Mouse (Mus musculus) intestine, embryonic 14.5 days (tissue): Measurements from ENCODE around the gene Ifnk. TPM values are rescaled to one million over a fixed set of nuclear protein-coding genes. Genes with fewer than 3 reads are reported as not detected.

ENCODE experiments used
- ATAC-seq: fragments of 200-750 bp; cut with Nextera tagmentation; replicated peaks from 2 replicates; pipeline ENCODE4 v1.8.0; 2017; ENCODE audit warnings: low read depth, moderate number of reproducible peaks, moderate TSS enrichment, moderate library complexity; ENCODE audit not compliant: low FRiP score, low TSS enrichment
- DNase-seq: peaks from one replicate; pipeline ENCODE4 v3.0.0-alpha.2; 2018; ENCODE audit warnings: low spot score
- H3K27ac ChIP-seq: fragments of 300-500 bp; sonication (generic); 2 replicates; pipeline ENCODE4 v1.5.1; 2014; ENCODE audit warnings: low read depth, mild to moderate bottlenecking, control low read depth
- H3K27me3 ChIP-seq: fragments of 300-500 bp; sonication (generic); replicated peaks from 2 replicates; pipeline ENCODE4 v1.6.1; 2014; ENCODE audit warnings: low read length, control low read depth; ENCODE audit not compliant: control insufficient read depth, insufficient read depth
- H3K36me3 ChIP-seq: fragments of 300-500 bp; sonication (generic); 2 replicates; pipeline ENCODE4 v1.6.1; 2014; ENCODE audit warnings: low read length, control low read depth; ENCODE audit not compliant: control insufficient read depth, insufficient read depth
- H3K4me1 ChIP-seq: fragments of 300-500 bp; sonication (generic); replicated peaks from 2 replicates; pipeline ENCODE4 v1.6.1; 2014; ENCODE audit warnings: low read length, control low read depth, mixed read lengths; ENCODE audit not compliant: control insufficient read depth, insufficient read depth
- H3K4me2 ChIP-seq: fragments of 300-500 bp; sonication (generic); 2 replicates; pipeline ENCODE4 v1.6.1; 2014; ENCODE audit warnings: low read length
- H3K4me3 ChIP-seq: fragments of 300-500 bp; sonication (generic); 2 replicates; pipeline ENCODE4 v1.5.1; 2014; ENCODE audit warnings: low read depth, low read length, control low read depth, mixed read lengths
- H3K9ac ChIP-seq: fragments of 300-500 bp; sonication (generic); 2 replicates; pipeline ENCODE4 v1.6.1; 2014; ENCODE audit warnings: mild to moderate bottlenecking, low read length
- H3K9me3 ChIP-seq: fragments of 300-500 bp; sonication (generic); 2 replicates; pipeline ENCODE4 v1.6.1; 2016; ENCODE audit warnings: low read length, control low read depth; ENCODE audit not compliant: control insufficient read depth
- WGBS: fragments of 180-500 bp; shearing (Covaris S2); extraction: QIAGEN DNeasy Blood & Tissue Kit; methylation state at CpG from one replicate; pipeline ENCODE4 v1.1.7; 2014; 5-methylcytosine and 5-hydroxymethylcytosine counted together
- polyA plus RNA-seq: library from polyadenylated mRNA; unstranded; fragments of >200 nt; fragmentation: Nextera tagmentation; extraction: Ambion mirVana; gene quantifications from 2 replicates; pipeline ENCODE4 v1.2.1, GENCODE M21; 2014

Gene Ifnk
- polyA plus RNA-seq, 1 experiment from 2014 or later, result 0.23 TPM

DNA sequence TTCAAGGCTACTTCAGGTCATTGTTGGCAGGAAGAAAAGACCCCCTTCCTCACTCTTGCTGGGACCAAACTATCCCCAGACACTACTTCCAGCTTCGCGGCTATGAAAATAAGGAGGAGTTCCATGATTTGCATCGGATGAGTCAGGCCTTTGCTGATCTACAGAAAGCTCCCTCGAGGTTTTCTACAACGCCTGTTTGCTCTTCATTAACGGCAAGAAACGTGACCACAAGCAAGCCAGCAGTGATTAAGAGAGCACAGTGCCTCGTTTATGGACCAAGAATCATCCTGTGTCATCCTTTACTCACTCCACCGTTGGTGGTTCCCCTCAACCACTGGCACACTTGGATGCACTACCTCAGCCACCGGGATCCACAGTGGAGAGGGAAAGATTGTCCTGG lies 6.1 kb upstream of the Ifnk start:
- no peak for ATAC-seq
- 81% methylated on average over 10 of the region's 10 CpGs for WGBS
- Histone ChIP-seq H3K9me3 (no peaks in the 10 kb centered on the region), H3K4me2 (no peak overlapping the region), H3K9ac (no peak overlapping the region), H3K27ac (no peak overlapping the region), H3K4me3 (no peak overlapping the region), H3K36me3 (no peaks in the 10 kb centered on the region), H3K4me1 (peaks cover 11% of the 10 kb centered on the region; the same call in 1 of the 2 replicates), H3K27me3 (no peaks in the 10 kb centered on the region)
- DNase-seq, result no peak

GRCm38 (mm10) chr4:35146597-35146996 lies 5.3 kb upstream of the Ifnk start:
- Histone ChIP-seq H3K9me3 (no peaks in the 10 kb centered on the region), H3K4me2 (no peak overlapping the region), H3K9ac (no peak overlapping the region), H3K4me3 (no peak overlapping the region), H3K4me1 (peaks cover 11% of the 10 kb centered on the region; the same call in 1 of the 2 replicates), H3K27ac (no peak overlapping the region), H3K27me3 (no peaks in the 10 kb centered on the region), H3K36me3 (no peaks in the 10 kb centered on the region)
- DNase-seq (no peak), ATAC-seq (no peak)
- WGBS, result 72% methylated on average over 5 of the region's 5 CpGs

GRCm38 (mm10) chr4:35148326-35148725 lies 3.5 kb upstream of the Ifnk start:
- peaks cover 11% of the 10 kb centered on the region; the same call in 1 of the 2 replicates for H3K4me1 ChIP-seq
- H3K4me2 ChIP-seq, result no peak overlapping the region
- H3K9ac ChIP-seq, result no peak overlapping the region
- DNase-seq (no peak), ATAC-seq (no peak)
- H3K27ac ChIP-seq, result no peak overlapping the region
- WGBS, result 87% methylated on average over 4 of the region's 4 CpGs
- H3K36me3 ChIP-seq, result no peaks in the 10 kb centered on the region
- no peak overlapping the region for H3K4me3 ChIP-seq
- no peaks in the 10 kb centered on the region for H3K27me3 ChIP-seq
- H3K9me3 ChIP-seq, result no peaks in the 10 kb centered on the region

DNA sequence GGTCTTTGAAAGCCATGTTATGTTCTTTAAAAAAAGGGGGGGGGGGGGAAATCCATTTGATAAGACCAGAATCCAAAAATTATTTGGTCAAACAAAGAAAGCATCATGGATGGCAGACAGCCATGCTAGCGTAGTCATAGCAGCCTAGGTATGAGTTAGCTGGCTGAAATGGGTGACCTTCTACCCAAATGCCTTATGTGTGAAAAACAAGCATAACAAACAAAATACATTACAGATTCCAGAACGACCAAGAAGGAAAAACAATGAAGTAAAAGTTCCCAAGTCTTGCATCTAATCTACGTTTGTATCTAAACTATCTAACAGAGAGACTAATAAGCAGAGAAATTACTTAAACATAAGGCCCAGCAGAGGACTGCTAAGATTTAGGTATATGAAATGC lies 1.1 kb upstream of the Ifnk start:
- H3K4me3 ChIP-seq, result no peak overlapping the region
- H3K9me3 ChIP-seq, result no peaks in the 10 kb centered on the region
- no peak overlapping the region for H3K4me2 ChIP-seq
- no peak overlapping the region for H3K9ac ChIP-seq
- no peaks in the 10 kb centered on the region for H3K27me3 ChIP-seq
- H3K4me1 ChIP-seq, result peaks cover 14% of the 10 kb centered on the region; the same call in 1 of the 2 replicates
- ATAC-seq (no peak), DNase-seq (no peak)
- H3K27ac ChIP-seq, result no peak overlapping the region
- H3K36me3 ChIP-seq, result no peaks in the 10 kb centered on the region
- WGBS, result 76% methylated on average over 3 of the region's 3 CpGs

- Histone ChIP-seq H3K27me3 (no peaks in the 10 kb centered on the region), H3K4me3 (no peak overlapping the region), H3K9me3 (no peaks in the 10 kb centered on the region), H3K9ac (no peak overlapping the region), H3K36me3 (no peaks in the 10 kb centered on the region), H3K4me2 (no peak overlapping the region), H3K4me1 (peaks cover 14% of the 10 kb centered on the region; the same call in 1 of the 2 replicates), H3K27ac (no peak overlapping the region)
- DNase-seq (no peak), ATAC-seq (no peak)
- WGBS, result 23% methylated on average over 3 of the region's 3 CpGs
These were observed 2.2 kb downstream of the Ifnk start for GRCm38 (mm10) chr4:35154051-35154450.

GRCm38 (mm10) chr4:35155132-35155922 lies 3.5 kb downstream of the Ifnk start:
- peak overlapping the region; percentile 88 for H3K27ac ChIP-seq
- H3K4me1 ChIP-seq, result peaks cover 14% of the 10 kb centered on the region; the same call in 1 of the 2 replicates
- H3K36me3 ChIP-seq, result no peaks in the 10 kb centered on the region
- ATAC-seq, result peak; percentile 61
- peak overlapping the region; percentile 71 for H3K9ac ChIP-seq
- no peaks in the 10 kb centered on the region for H3K9me3 ChIP-seq
- peak overlapping the region; percentile 72 for H3K4me3 ChIP-seq
- peak; percentile 80 for DNase-seq
- peak overlapping the region; percentile 88 for H3K4me2 ChIP-seq
- H3K27me3 ChIP-seq, result no peaks in the 10 kb centered on the region
- WGBS, result 20% methylated on average over 20 of the region's 20 CpGs

DNA sequence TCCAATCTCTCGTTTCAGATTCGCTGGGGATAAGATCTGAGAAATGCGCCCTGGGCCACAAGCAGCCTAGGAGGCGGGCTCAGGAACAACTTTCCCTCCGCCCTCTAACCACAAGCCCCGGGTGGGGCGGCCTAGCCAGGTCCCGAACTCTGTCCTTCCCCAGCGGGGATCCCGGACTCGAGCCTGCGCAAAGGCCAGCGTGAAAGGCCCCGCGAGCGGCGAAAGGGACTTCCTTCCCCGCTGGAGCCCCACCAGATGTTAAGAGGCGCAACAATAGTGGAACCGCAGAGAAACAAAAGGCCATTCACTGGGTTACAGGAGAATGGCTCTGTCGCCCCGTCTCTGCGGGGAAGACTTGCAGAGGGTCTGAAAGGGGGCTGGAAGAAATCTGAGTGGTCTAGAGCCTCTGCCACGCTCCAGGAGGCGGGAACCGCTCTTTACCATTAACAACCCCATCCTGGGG lies 4.3 kb downstream of the Ifnk start:
- no peaks in the 10 kb centered on the region for H3K27me3 ChIP-seq
- WGBS, result under 1% methylated on average over 26 of the region's 26 CpGs
- no peaks in the 10 kb centered on the region for H3K9me3 ChIP-seq
- peak overlapping the region; percentile 72 for H3K4me3 ChIP-seq
- peak overlapping the region; percentile 71 for H3K9ac ChIP-seq
- H3K36me3 ChIP-seq, result no peaks in the 10 kb centered on the region
- peak overlapping the region; percentile 88 for H3K4me2 ChIP-seq
- H3K4me1 ChIP-seq, result peaks cover 14% of the 10 kb centered on the region; the same call in 1 of the 2 replicates
- peak overlapping the region; percentile 88 for H3K27ac ChIP-seq
- ATAC-seq (peak; percentile 53), DNase-seq (peak; percentile 83)

DNA sequence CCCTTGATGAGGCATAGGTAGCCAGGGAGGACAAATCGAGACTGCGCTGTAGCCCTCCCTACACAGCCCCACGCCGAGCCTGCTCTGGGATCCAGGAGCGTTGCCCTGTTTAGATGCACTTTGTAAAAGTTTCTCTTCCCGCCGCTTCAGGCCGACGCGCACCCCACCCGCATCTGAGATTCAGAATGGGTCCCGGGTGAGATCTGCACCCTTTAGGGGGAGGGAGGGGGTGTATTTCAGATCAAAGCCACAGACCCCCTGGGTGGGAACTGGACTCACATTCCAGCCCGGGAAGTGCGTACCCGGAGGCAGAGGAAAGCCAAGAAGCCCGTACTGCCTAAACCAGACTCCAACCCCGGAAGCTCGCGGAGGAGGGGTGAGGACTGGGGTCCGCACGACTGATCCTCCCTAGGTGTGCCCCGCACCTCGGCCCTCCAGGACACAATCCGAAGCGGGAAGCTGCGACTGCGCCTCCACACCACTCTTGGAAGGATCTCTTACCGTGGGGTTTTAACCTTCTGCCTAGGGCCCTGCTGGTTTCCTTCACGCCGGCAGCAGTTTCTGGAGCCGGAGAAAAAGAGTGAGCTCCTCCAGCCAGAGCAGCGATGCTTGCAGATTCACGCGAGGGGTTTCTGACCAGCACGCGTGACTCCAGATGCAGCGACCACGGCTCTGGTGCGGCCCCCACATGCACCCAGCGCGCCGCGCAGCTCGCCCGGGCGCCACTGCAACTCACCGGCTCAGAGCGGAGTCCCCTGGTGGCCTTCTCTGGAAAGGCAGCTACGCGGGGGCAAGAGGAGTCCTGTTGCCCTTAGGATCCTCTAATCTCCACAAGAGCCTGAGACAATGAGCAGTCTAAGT lies 5.1 kb downstream of the Ifnk start, which contains the start of gene Mob3b:
Gene Mob3b, minus strand, starts transcription at position 734 of the 861 bp plus-strand sequence.
- Histone ChIP-seq H3K27me3 (no peaks in the 10 kb centered on the region), H3K9ac (peak within 1 kb of the TSS; percentile 71), H3K9me3 (no peaks in the 10 kb centered on the region), H3K4me1 (peaks cover 14% of the 10 kb centered on the region; the same call in 1 of the 2 replicates), H3K4me2 (peak within 1 kb of the TSS; percentile 88), H3K4me3 (peak within 1 kb of the TSS; percentile 72), H3K36me3 (no peaks in the 10 kb centered on the region), H3K27ac (peak within 1 kb of the TSS; percentile 88)
- peak; percentile 81 for ATAC-seq
- WGBS, result 1% methylated on average over 50 of the region's 50 CpGs
- DNase-seq, result peak; percentile 95
